Mouse (Mus musculus): Measurements from ENCODE around the gene Metrnl. TPM values are rescaled to one million over a fixed set of nuclear protein-coding genes. Genes with fewer than 3 reads are reported as not detected.

Metrnl gene
- polyA plus RNA-seq, 1 experiment from 2014 or later: 3.7 TPM

GRCm38 (mm10) chr11:121697271-121697670, 4.1 kb upstream of the Metrnl start:
- ATAC-seq: no peak
- no peak for DNase-seq (ENCODE audit: low spot score)
- H3K9ac ChIP-seq (ENCODE audit: low read length): no peak overlapping the region
- WGBS: 88% methylated on average over 4 of the region's 4 CpGs
- no peak overlapping the region for H3K4me2 ChIP-seq (ENCODE audit: low read length)
- no peaks in the 10 kb centered on the region for H3K9me3 ChIP-seq (replicated peaks; ENCODE audit: control insufficient read depth, low read length)
- no peaks in the 10 kb centered on the region for H3K36me3 ChIP-seq (ENCODE audit: control insufficient read depth, insufficient read depth, low read length)
- H3K4me1 ChIP-seq (ENCODE audit: control insufficient read depth, insufficient read depth, low read length): no peaks in the 10 kb centered on the region
- no peak overlapping the region for H3K27ac ChIP-seq (ENCODE audit: low read depth, low read length)
- no peaks in the 10 kb centered on the region for H3K27me3 ChIP-seq (replicated peaks; ENCODE audit: control insufficient read depth, insufficient read depth, low read length)
- no peak overlapping the region for H3K4me3 ChIP-seq (ENCODE audit: low read depth, low read length)

GRCm38 (mm10) chr11:121698381-121698955, 2.9 kb upstream of the Metrnl start:
- peaks cover 10% of the 10 kb centered on the region for H3K27me3 ChIP-seq (replicated peaks; ENCODE audit: control insufficient read depth, insufficient read depth, low read length)
- WGBS: 80% methylated on average over 5 of the region's 5 CpGs
- no peak overlapping the region for H3K4me2 ChIP-seq (ENCODE audit: low read length)
- ATAC-seq (no peak), DNase-seq (ENCODE audit: low spot score) (no peak)
- H3K4me1 ChIP-seq (ENCODE audit: control insufficient read depth, insufficient read depth, low read length): peaks cover 8% of the 10 kb centered on the region; the same call in 1 of the 2 replicates
- H3K36me3 ChIP-seq (ENCODE audit: control insufficient read depth, insufficient read depth, low read length): no peaks in the 10 kb centered on the region
- H3K9me3 ChIP-seq (replicated peaks; ENCODE audit: control insufficient read depth, low read length): no peaks in the 10 kb centered on the region
- H3K4me3 ChIP-seq (ENCODE audit: low read depth, low read length): no peak overlapping the region
- H3K9ac ChIP-seq (ENCODE audit: low read length): no peak overlapping the region
- H3K27ac ChIP-seq (ENCODE audit: low read depth, low read length): no peak overlapping the region

- peak overlapping the region; percentile 68 for H3K9ac ChIP-seq (ENCODE audit: low read length)
- peak overlapping the region; percentile 99 for H3K4me2 ChIP-seq (ENCODE audit: low read length)
- DNase-seq (ENCODE audit: low spot score) (peak; percentile 71), ATAC-seq (peak; percentile 83)
- no peaks in the 10 kb centered on the region for H3K36me3 ChIP-seq (ENCODE audit: control insufficient read depth, insufficient read depth, low read length)
- H3K4me3 ChIP-seq (ENCODE audit: low read depth, low read length): peak overlapping the region; percentile 57
- no peak overlapping the region for H3K27ac ChIP-seq (ENCODE audit: low read depth, low read length)
- WGBS: under 1% methylated on average over 45 of the region's 69 CpGs
- no peaks in the 10 kb centered on the region for H3K9me3 ChIP-seq (replicated peaks; ENCODE audit: control insufficient read depth, low read length)
- peaks cover 29% of the 10 kb centered on the region for H3K27me3 ChIP-seq (replicated peaks; ENCODE audit: control insufficient read depth, insufficient read depth, low read length)
- H3K4me1 ChIP-seq (ENCODE audit: control insufficient read depth, insufficient read depth, low read length): peaks cover 9% of the 10 kb centered on the region; the same call in 1 of the 2 replicates
Observed at GRCm38 (mm10) chr11:121702111-121702894, 959 bp downstream of the Metrnl start.

GRCm38 (mm10) chr11:121702895-121703618, 1.7 kb downstream of the Metrnl start:
- peak overlapping the region; percentile 68 for H3K9ac ChIP-seq (ENCODE audit: low read length)
- no peaks in the 10 kb centered on the region for H3K36me3 ChIP-seq (ENCODE audit: control insufficient read depth, insufficient read depth, low read length)
- H3K4me3 ChIP-seq (ENCODE audit: low read depth, low read length): peak overlapping the region; percentile 57
- no peaks in the 10 kb centered on the region for H3K9me3 ChIP-seq (replicated peaks; ENCODE audit: control insufficient read depth, low read length)
- ATAC-seq: peak; percentile 27
- peaks cover 30% of the 10 kb centered on the region for H3K27me3 ChIP-seq (replicated peaks; ENCODE audit: control insufficient read depth, insufficient read depth, low read length)
- WGBS: under 1% methylated on average over 40 of the region's 40 CpGs
- peaks cover 9% of the 10 kb centered on the region; the same call in 1 of the 2 replicates for H3K4me1 ChIP-seq (ENCODE audit: control insufficient read depth, insufficient read depth, low read length)
- no peak overlapping the region for H3K27ac ChIP-seq (ENCODE audit: low read depth, low read length)
- peak overlapping the region; percentile 99 for H3K4me2 ChIP-seq (ENCODE audit: low read length)
- DNase-seq (ENCODE audit: low spot score): peak; percentile 24

- Histone ChIP-seq H3K4me3 (ENCODE audit: low read depth, low read length) (peak overlapping the region; percentile 57), H3K9ac (ENCODE audit: low read length) (peak overlapping the region; percentile 68), H3K9me3 (replicated peaks; ENCODE audit: control insufficient read depth, low read length) (no peaks in the 10 kb centered on the region), H3K36me3 (ENCODE audit: control insufficient read depth, insufficient read depth, low read length) (no peaks in the 10 kb centered on the region), H3K27me3 (replicated peaks; ENCODE audit: control insufficient read depth, insufficient read depth, low read length) (peaks cover 30% of the 10 kb centered on the region), H3K27ac (ENCODE audit: low read depth, low read length) (no peak overlapping the region), H3K4me2 (ENCODE audit: low read length) (peak overlapping the region; percentile 99), H3K4me1 (ENCODE audit: control insufficient read depth, insufficient read depth, low read length) (peaks cover 9% of the 10 kb centered on the region; the same call in 1 of the 2 replicates)
- no peak for ATAC-seq
- 15% methylated on average over 16 of the region's 16 CpGs for WGBS
- DNase-seq (ENCODE audit: low spot score): peak; percentile 15
Observed at GRCm38 (mm10) chr11:121703619-121704215, 2.4 kb downstream of the Metrnl start.

GRCm38 (mm10) chr11:121706521-121707005, 5.2 kb downstream of the Metrnl start:
- Histone ChIP-seq H3K9me3 (replicated peaks; ENCODE audit: control insufficient read depth, low read length) (no peaks in the 10 kb centered on the region), H3K36me3 (ENCODE audit: control insufficient read depth, insufficient read depth, low read length) (no peaks in the 10 kb centered on the region), H3K27me3 (replicated peaks; ENCODE audit: control insufficient read depth, insufficient read depth, low read length) (peaks cover 30% of the 10 kb centered on the region), H3K4me2 (ENCODE audit: low read length) (no peak overlapping the region), H3K4me3 (ENCODE audit: low read depth, low read length) (no peak overlapping the region), H3K4me1 (ENCODE audit: control insufficient read depth, insufficient read depth, low read length) (peaks cover 9% of the 10 kb centered on the region; the same call in 1 of the 2 replicates), H3K27ac (ENCODE audit: low read depth, low read length) (no peak overlapping the region), H3K9ac (ENCODE audit: low read length) (no peak overlapping the region)
- ATAC-seq: no peak
- 48% methylated on average over 7 of the region's 7 CpGs for WGBS
- no peak for DNase-seq (ENCODE audit: low spot score)

- H3K27me3 ChIP-seq (replicated peaks; ENCODE audit: control insufficient read depth, insufficient read depth, low read length): peaks cover 12% of the 10 kb centered on the region
- no peak overlapping the region for H3K4me2 ChIP-seq (ENCODE audit: low read length)
- no peaks in the 10 kb centered on the region for H3K9me3 ChIP-seq (replicated peaks; ENCODE audit: control insufficient read depth, low read length)
- no peaks in the 10 kb centered on the region for H3K36me3 ChIP-seq (ENCODE audit: control insufficient read depth, insufficient read depth, low read length)
- H3K4me1 ChIP-seq (ENCODE audit: control insufficient read depth, insufficient read depth, low read length): no peaks in the 10 kb centered on the region
- no peak overlapping the region for H3K27ac ChIP-seq (ENCODE audit: low read depth, low read length)
- no peak overlapping the region for H3K9ac ChIP-seq (ENCODE audit: low read length)
- no peak for DNase-seq (ENCODE audit: low spot score)
- 88% methylated on average over 4 of the region's 4 CpGs for WGBS
- ATAC-seq: no peak
- no peak overlapping the region for H3K4me3 ChIP-seq (ENCODE audit: low read depth, low read length)
Observed at GRCm38 (mm10) chr11:121709278-121709677, 7.9 kb downstream of the Metrnl start.

- DNase-seq (ENCODE audit: low spot score) (no peak), ATAC-seq (no peak)
- H3K4me2 ChIP-seq (ENCODE audit: low read length): no peak overlapping the region
- H3K4me1 ChIP-seq (ENCODE audit: control insufficient read depth, insufficient read depth, low read length): no peaks in the 10 kb centered on the region
- H3K4me3 ChIP-seq (ENCODE audit: low read depth, low read length): no peak overlapping the region
- H3K36me3 ChIP-seq (ENCODE audit: control insufficient read depth, insufficient read depth, low read length): no peaks in the 10 kb centered on the region
- no peaks in the 10 kb centered on the region for H3K9me3 ChIP-seq (replicated peaks; ENCODE audit: control insufficient read depth, low read length)
- H3K9ac ChIP-seq (ENCODE audit: low read length): no peak overlapping the region
- 93% methylated on average over 5 of the region's 5 CpGs for WGBS
- H3K27me3 ChIP-seq (replicated peaks; ENCODE audit: control insufficient read depth, insufficient read depth, low read length): peaks cover 6% of the 10 kb centered on the region; the same call in 1 of the 2 replicates
- H3K27ac ChIP-seq (ENCODE audit: low read depth, low read length): no peak overlapping the region
Observed at GRCm38 (mm10) chr11:121710245-121710644, 8.9 kb downstream of the Metrnl start.
